19 mouse cellular contexts compared by ENCODE assay signal in genomic region chr2:90536555-90536954, GRCm38 (mm10). TPM values are rescaled to one million over a fixed set of nuclear protein-coding genes. Genes with fewer than 3 reads are reported as not detected.
A peak's percentile ranks its signal among the peaks of the same experiment; 100 is the strongest.
DNase-seq lines count a peak whose midpoint lies in the region; ATAC-seq and TF ChIP-seq lines count a peak whose summit lies in the region.
"Had no signal": no experiment of that assay in that cellular context is flagged by ENCODE, and none has a peak within 500 bp of the region (broad histone marks: within the 10 kb centered on the region; RNA-seq: fewer than 3 reads in every experiment).

No protein-coding gene starts in this region.

- H3K9ac ChIP-seq in hindbrain, embryonic 12.5 days = no peak overlapping the region
- no peak overlapping the region for H3K9ac ChIP-seq in midbrain, embryonic 14.5 days (replicated peaks; ENCODE audit: low read length)
- H3K9ac ChIP-seq in midbrain, embryonic 11.5 days (ENCODE audit: low read length) = no peak overlapping the region
- no peak overlapping the region for H3K9ac ChIP-seq in hindbrain, postnatal 0 days (replicated peaks; ENCODE audit: low read length)
- no peak overlapping the region for H3K9ac ChIP-seq in intestine, postnatal 0 days (ENCODE audit: low read depth, low read length)
- H3K9ac ChIP-seq: liver, embryonic 14.5 days had no signal

- H3K4me1 ChIP-seq in hindbrain, embryonic 12.5 days = peaks cover 11% of the 10 kb centered on the region
- H3K4me1 ChIP-seq in hindbrain, embryonic 10.5 days (replicated peaks) = 0 out of 2 replicates have a peak, but pooled peaks cover 6% of the 10 kb centered on the region
- peaks cover 11% of the 10 kb centered on the region; the same call in 1 of the 2 replicates for H3K4me1 ChIP-seq in midbrain, embryonic 14.5 days (ENCODE audit: control insufficient read depth, insufficient read depth, low read length)
- no peaks in the 10 kb centered on the region for H3K4me1 ChIP-seq in midbrain, embryonic 11.5 days (ENCODE audit: control insufficient read depth, insufficient read depth, low read length)
- peaks cover 17% of the 10 kb centered on the region for H3K4me1 ChIP-seq in hindbrain, postnatal 0 days (ENCODE audit: insufficient read depth, low read length)
- H3K4me1 ChIP-seq in intestine, postnatal 0 days (replicated peaks; ENCODE audit: control insufficient read depth, insufficient read depth, low read length) = no peaks in the 10 kb centered on the region
- H3K4me1 ChIP-seq: limb, embryonic 10.5 days had no signal

- H3K27me3 ChIP-seq in hindbrain, embryonic 12.5 days = no peaks in the 10 kb centered on the region
- H3K27me3 ChIP-seq in hindbrain, embryonic 10.5 days (ENCODE audit: insufficient read depth, poor library complexity, severe bottlenecking) = no peaks in the 10 kb centered on the region
- no peaks in the 10 kb centered on the region for H3K27me3 ChIP-seq in midbrain, embryonic 14.5 days (ENCODE audit: control insufficient read depth, insufficient read depth, low read length)
- no peaks in the 10 kb centered on the region for H3K27me3 ChIP-seq in midbrain, embryonic 11.5 days (ENCODE audit: control insufficient read depth, insufficient read depth, low read length)
- no peaks in the 10 kb centered on the region for H3K27me3 ChIP-seq in hindbrain, postnatal 0 days (ENCODE audit: insufficient read depth, low read length)
- H3K27me3 ChIP-seq in intestine, postnatal 0 days (replicated peaks; ENCODE audit: control insufficient read depth, insufficient read depth, low read length) = no peaks in the 10 kb centered on the region

- WGBS in hindbrain, embryonic 12.5 days = 52% methylated on average over 9 of the region's 9 CpGs
- WGBS in hindbrain, embryonic 10.5 days = 57% methylated on average over 9 of the region's 9 CpGs
- 57% methylated on average over 9 of the region's 9 CpGs for WGBS in midbrain, embryonic 14.5 days
- 63% methylated on average over 9 of the region's 9 CpGs for WGBS in midbrain, embryonic 11.5 days
- WGBS in hindbrain, postnatal 0 days = 37% methylated on average over 9 of the region's 9 CpGs
- 49% methylated on average over 9 of the region's 9 CpGs for WGBS in intestine, postnatal 0 days

- no peak overlapping the region for H3K4me3 ChIP-seq in hindbrain, embryonic 12.5 days
- no peak overlapping the region for H3K4me3 ChIP-seq in hindbrain, embryonic 10.5 days
- H3K4me3 ChIP-seq in midbrain, embryonic 14.5 days (replicated peaks; ENCODE audit: low read depth, low read length) = no peak overlapping the region
- H3K4me3 ChIP-seq in midbrain, embryonic 11.5 days (ENCODE audit: low read depth, low read length) = no peak overlapping the region
- no peak overlapping the region for H3K4me3 ChIP-seq in hindbrain, postnatal 0 days (ENCODE audit: low read length)
- no peak overlapping the region for H3K4me3 ChIP-seq in intestine, postnatal 0 days (ENCODE audit: low read depth, low read length)
- H3K4me3 ChIP-seq: gastrocnemius, adult 2 months; limb, embryonic 10.5 days had no signal

- DNase-seq in hindbrain, embryonic 10.5 days (ENCODE audit: low spot score) = no peak
- DNase-seq in midbrain, embryonic 14.5 days = peak; percentile 21
- DNase-seq in midbrain, embryonic 11.5 days (ENCODE audit: low spot score, missing footprints) = no peak
- DNase-seq in embryo, embryonic 11 days = peak; percentile 26
- DNase-seq in hindbrain, postnatal 0 days (ENCODE audit: low spot score) = peak; percentile 30
- DNase-seq: gastrocnemius, adult 2 months; heart, adult 11 months; layer of hippocampus, postnatal 36 days; lung, postnatal 10 days; right cerebral cortex, adult 18-20 months; thymus, postnatal 36 days had no signal

- ATAC-seq in hindbrain, embryonic 12.5 days (ENCODE audit: low FRiP score) = no peak
- ATAC-seq in midbrain, embryonic 14.5 days (ENCODE audit: low FRiP score, low TSS enrichment) = no peak
- no peak for ATAC-seq in midbrain, embryonic 11.5 days (ENCODE audit: low FRiP score)
- ATAC-seq in hindbrain, postnatal 0 days = peak; percentile 53; the same call in 1 of the 2 replicates
- no peak for ATAC-seq in intestine, postnatal 0 days
- no peak for ATAC-seq in megakaryocyte, adult 5-6 weeks (ENCODE audit: poor library complexity, severe bottlenecking)
- ATAC-seq: CD4-positive, CD25-positive, alpha-beta regulatory T cell, adult 4 months; inflammation-experienced regulatory T-cells, adult 6 months had no signal

- peak overlapping the region; percentile 40; the same call in 1 of the 2 replicates for H3K27ac ChIP-seq in hindbrain, embryonic 12.5 days
- no peak overlapping the region for H3K27ac ChIP-seq in hindbrain, embryonic 10.5 days
- H3K27ac ChIP-seq in midbrain, embryonic 14.5 days (replicated peaks; ENCODE audit: low read depth, low read length) = no peak overlapping the region
- H3K27ac ChIP-seq in midbrain, embryonic 11.5 days (ENCODE audit: low read depth, low read length) = no peak overlapping the region
- H3K27ac ChIP-seq in hindbrain, postnatal 0 days = peak overlapping the region; percentile 54; the same call in 1 of the 2 replicates
- H3K27ac ChIP-seq in intestine, postnatal 0 days (ENCODE audit: low read depth, low read length) = no peak overlapping the region
- H3K27ac ChIP-seq: gastrocnemius, adult 2 months; limb, embryonic 10.5 days; liver, embryonic 14.5 days; stomach, postnatal 0 days had no signal

- H3K4me2 ChIP-seq in hindbrain, embryonic 12.5 days (replicated peaks) = no peak overlapping the region
- no peak overlapping the region for H3K4me2 ChIP-seq in midbrain, embryonic 14.5 days (ENCODE audit: low read length)
- H3K4me2 ChIP-seq in midbrain, embryonic 11.5 days = no peak overlapping the region
- 0 out of 2 replicates have a peak overlapping the region, but pooled peaks have one; percentile 18 for H3K4me2 ChIP-seq in hindbrain, postnatal 0 days (ENCODE audit: low read depth, low read length)
- no peak overlapping the region for H3K4me2 ChIP-seq in intestine, postnatal 0 days (replicated peaks; ENCODE audit: low read depth)

- H3K36me3 ChIP-seq in hindbrain, embryonic 12.5 days = no peaks in the 10 kb centered on the region
- no peaks in the 10 kb centered on the region for H3K36me3 ChIP-seq in hindbrain, embryonic 10.5 days
- H3K36me3 ChIP-seq in midbrain, embryonic 14.5 days (ENCODE audit: control insufficient read depth, insufficient read depth, low read length) = no peaks in the 10 kb centered on the region
- H3K36me3 ChIP-seq in midbrain, embryonic 11.5 days (ENCODE audit: control insufficient read depth, insufficient read depth, low read length) = no peaks in the 10 kb centered on the region
- H3K36me3 ChIP-seq in hindbrain, postnatal 0 days (ENCODE audit: insufficient read depth, low read length) = no peaks in the 10 kb centered on the region; the same call in 1 of the 2 replicates
- H3K36me3 ChIP-seq in intestine, postnatal 0 days (ENCODE audit: control insufficient read depth, insufficient read depth) = no peaks in the 10 kb centered on the region
- H3K36me3 ChIP-seq: limb, embryonic 10.5 days had no signal

- TF ChIP-seq CTCF in hindbrain, postnatal 0 days (IDR thresholded peaks at IDR 0.05; ENCODE audit: low read depth) = no peak
- TF ChIP-seq CTCF in intestine, postnatal 0 days (IDR thresholded peaks at IDR 0.05; ENCODE audit: low read depth) = no peak

- H3K9me3 ChIP-seq in hindbrain, embryonic 12.5 days (replicated peaks) = no peaks in the 10 kb centered on the region
- H3K9me3 ChIP-seq in hindbrain, embryonic 10.5 days = no peaks in the 10 kb centered on the region
- H3K9me3 ChIP-seq in midbrain, embryonic 14.5 days (ENCODE audit: control insufficient read depth, low read length) = no peaks in the 10 kb centered on the region
- H3K9me3 ChIP-seq in midbrain, embryonic 11.5 days (ENCODE audit: control insufficient read depth, low read length) = no peaks in the 10 kb centered on the region
- H3K9me3 ChIP-seq in hindbrain, postnatal 0 days (ENCODE audit: low read length) = no peaks in the 10 kb centered on the region
- no peaks in the 10 kb centered on the region for H3K9me3 ChIP-seq in intestine, postnatal 0 days (ENCODE audit: control insufficient read depth)
- H3K9me3 ChIP-seq: limb, embryonic 10.5 days had no signal

RNA-seq across cellular contexts. Expression of gene Ptprj, which starts 43.9 kb away (rescaled TPM):
- polyA plus RNA-seq in hindbrain, embryonic 12.5 days (2016; fragmentation: Nextera tagmentation; extraction: Ambion mirVana) = 3.5 TPM in 2 replicates
- 1.5 and 1.6 TPM in 2 replicates for polyA plus RNA-seq in hindbrain, embryonic 10.5 days (2016; fragmentation: Nextera tagmentation; extraction: Ambion mirVana)
- 7.1 and 7.2 TPM in 2 replicates for polyA plus RNA-seq in midbrain, embryonic 14.5 days (2014; fragmentation: Nextera tagmentation; extraction: Ambion mirVana)
- polyA plus RNA-seq in midbrain, embryonic 11.5 days (2014; fragmentation: Nextera tagmentation; extraction: Ambion mirVana) = 2.9 and 3.1 TPM in 2 replicates
- total RNA-seq in hindbrain, postnatal 0 days (2014; rRNA removed) = 37.8 and 39.1 TPM in 2 replicates
- polyA plus RNA-seq in hindbrain, postnatal 0 days (2015; fragmentation: Nextera tagmentation; extraction: Ambion mirVana) = 4.6 and 4.7 TPM in 2 replicates
- polyA plus RNA-seq in intestine, postnatal 0 days (2015; fragmentation: Nextera tagmentation; extraction: Ambion mirVana) = 3.5 and 4.0 TPM in 2 replicates
- total RNA-seq in megakaryocyte, adult 5-6 weeks (2015) = 103 and 104 TPM in 2 replicates
- total RNA-seq in megakaryocyte, adult 5-6 weeks (2017) = 94.7 and 107 TPM in 2 replicates

Comparison
In these comparisons a context has a peak if more than half of its experiments do, and no peak if none do; other contexts are left out.
1. H3K27ac ChIP-seq: peak in hindbrain, embryonic 12.5 days (single experiment) and hindbrain, postnatal 0 days (single experiment); none in hindbrain, embryonic 10.5 days (single experiment), midbrain, embryonic 14.5 days (single experiment), midbrain, embryonic 11.5 days (single experiment) and intestine, postnatal 0 days (single experiment).
2. DNase-seq: peak in midbrain, embryonic 14.5 days (single experiment), embryo, embryonic 11 days (single experiment) and hindbrain, postnatal 0 days (single experiment); none in hindbrain, embryonic 10.5 days (single experiment) and midbrain, embryonic 11.5 days (single experiment).